Mouse (Mus musculus): ENCODE data around the gene Ip6k2. TPM values are rescaled to one million over a fixed set of nuclear protein-coding genes. Genes with fewer than 3 reads are reported as not detected.

Ip6k2 gene
- polyA plus RNA-seq, 1 experiment = 145 TPM

DNA sequence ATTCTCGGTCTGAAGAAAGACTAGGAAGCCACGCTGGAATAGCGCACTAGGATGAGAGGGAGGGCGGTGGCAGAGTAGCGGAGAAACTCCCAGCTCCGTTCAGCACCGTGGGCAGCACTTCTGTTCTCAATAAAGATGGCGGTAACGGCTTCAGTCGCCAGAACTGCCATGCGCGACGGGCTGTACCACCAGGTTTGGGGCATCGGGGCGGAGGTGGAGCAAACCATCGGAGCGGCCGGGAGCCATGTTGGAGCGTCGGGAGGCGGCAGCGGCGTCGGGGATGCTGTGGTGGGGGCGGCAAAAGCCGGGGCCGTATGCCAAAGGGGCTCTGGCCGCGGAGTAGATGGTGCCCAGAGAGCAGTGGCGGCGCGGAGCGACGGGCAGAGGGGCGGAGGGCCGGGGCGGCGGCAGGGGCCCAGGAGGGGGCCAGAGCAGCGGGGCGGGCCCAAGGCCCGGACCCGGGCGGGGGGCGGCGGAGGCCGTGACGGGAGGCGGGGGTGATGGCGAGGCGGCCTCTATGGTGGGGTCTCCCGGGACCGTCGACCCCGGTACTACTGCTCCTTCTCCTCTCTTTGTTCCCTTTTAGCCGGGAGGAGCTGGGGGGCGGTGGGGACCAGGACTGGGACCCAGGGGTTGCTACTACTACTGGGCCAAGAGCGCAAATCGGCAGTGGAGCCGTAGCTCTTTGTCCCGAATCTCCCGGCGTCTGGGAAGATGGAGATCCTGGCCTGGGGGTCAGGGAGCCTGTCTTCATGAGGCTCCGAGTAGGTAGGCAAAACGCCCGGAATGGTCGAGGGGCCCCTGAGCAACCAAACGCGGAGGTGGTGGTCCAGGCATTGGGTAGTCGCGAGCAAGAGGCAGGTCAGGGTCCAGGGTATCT lies 42.5 kb downstream of the Ip6k2 start, which contains the start of gene Celsr3:
TSS of gene Celsr3 (plus strand) at position 501 of the 880 bp plus-strand sequence.
- TF ChIP-seq POLR2A (IDR thresholded peaks at IDR 0.05; ENCODE audit: extremely low read depth, insufficient read depth, low read length) (peak; percentile 27; the same call in 1 of the 2 replicates), CTCF (IDR thresholded peaks at IDR 0.05; ENCODE audit: extremely low read depth, insufficient read depth, low read length) (no peak)
- H3K27ac ChIP-seq (ENCODE audit: insufficient read depth, low read length) = no peak within 1 kb of the TSS
- H3K4me1 ChIP-seq (ENCODE audit: control insufficient read depth, insufficient read depth, low read length) = no peaks in the 10 kb centered on the region; the same call in none of the 2 replicates
- H3K4me3 ChIP-seq (ENCODE audit: insufficient read depth, low read length) = peak within 1 kb of the TSS; percentile 62

DNA sequence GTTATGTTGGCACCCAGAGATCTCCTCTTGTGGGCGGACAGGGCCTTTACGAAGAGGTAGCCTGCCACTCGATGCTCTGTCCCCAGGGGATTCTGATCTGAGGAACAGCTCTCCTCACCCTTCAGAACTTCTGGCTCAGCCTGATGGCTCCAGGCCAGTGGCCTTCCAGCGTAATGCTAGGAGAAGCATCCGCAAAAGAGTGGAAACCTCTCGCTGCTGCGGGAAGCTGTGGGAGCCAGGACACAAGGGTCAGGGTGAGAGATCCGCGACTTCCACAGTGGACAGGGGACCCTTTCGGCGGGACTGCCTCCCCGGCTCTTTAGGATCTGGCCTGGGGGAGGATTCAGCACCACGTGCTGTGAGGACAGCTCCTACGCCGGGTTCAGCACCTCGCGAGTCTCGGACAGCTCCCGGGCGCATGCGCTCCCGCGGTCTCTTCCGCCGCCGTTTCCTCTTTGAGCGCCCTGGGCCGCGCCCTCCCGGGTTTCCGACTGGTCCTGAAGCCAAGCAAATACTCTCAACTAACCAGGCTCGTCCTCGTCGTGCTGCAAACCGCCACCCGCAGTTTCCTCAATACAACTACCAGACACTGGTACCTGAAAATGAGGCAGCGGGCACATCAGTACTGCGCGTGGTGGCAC lies 43.2 kb downstream of the Ip6k2 start:
- no peak for TF ChIP-seq POLR2A (IDR thresholded peaks at IDR 0.05; ENCODE audit: extremely low read depth, insufficient read depth, low read length)
- TF ChIP-seq CTCF (IDR thresholded peaks at IDR 0.05; ENCODE audit: extremely low read depth, insufficient read depth, low read length) = no peak
- Histone ChIP-seq H3K4me3 (ENCODE audit: insufficient read depth, low read length) (peak overlapping the region; percentile 62), H3K27ac (ENCODE audit: insufficient read depth, low read length) (no peak overlapping the region), H3K4me1 (ENCODE audit: control insufficient read depth, insufficient read depth, low read length) (no peaks in the 10 kb centered on the region; the same call in none of the 2 replicates)

DNA sequence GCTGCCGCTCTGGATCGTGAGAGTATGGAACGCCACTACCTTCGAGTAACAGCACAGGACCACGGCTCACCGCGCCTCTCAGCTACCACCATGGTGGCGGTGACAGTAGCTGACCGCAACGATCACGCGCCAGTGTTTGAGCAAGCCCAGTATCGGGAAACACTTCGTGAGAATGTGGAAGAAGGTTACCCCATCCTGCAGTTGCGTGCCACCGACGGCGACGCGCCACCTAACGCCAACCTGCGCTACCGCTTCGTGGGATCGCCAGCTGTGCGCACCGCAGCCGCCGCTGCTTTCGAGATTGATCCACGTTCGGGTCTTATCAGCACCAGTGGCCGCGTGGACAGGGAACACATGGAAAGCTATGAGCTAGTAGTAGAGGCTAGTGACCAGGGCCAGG lies 43.9 kb downstream of the Ip6k2 start:
- no peaks in the 10 kb centered on the region; the same call in none of the 2 replicates for H3K4me1 ChIP-seq (ENCODE audit: control insufficient read depth, insufficient read depth, low read length)
- TF ChIP-seq POLR2A (IDR thresholded peaks at IDR 0.05; ENCODE audit: extremely low read depth, insufficient read depth, low read length) (no peak), CTCF (IDR thresholded peaks at IDR 0.05; ENCODE audit: extremely low read depth, insufficient read depth, low read length) (no peak)
- no peak overlapping the region for H3K27ac ChIP-seq (ENCODE audit: insufficient read depth, low read length)
- peak overlapping the region; percentile 62; the same call in 1 of the 2 replicates for H3K4me3 ChIP-seq (ENCODE audit: insufficient read depth, low read length)

DNA sequence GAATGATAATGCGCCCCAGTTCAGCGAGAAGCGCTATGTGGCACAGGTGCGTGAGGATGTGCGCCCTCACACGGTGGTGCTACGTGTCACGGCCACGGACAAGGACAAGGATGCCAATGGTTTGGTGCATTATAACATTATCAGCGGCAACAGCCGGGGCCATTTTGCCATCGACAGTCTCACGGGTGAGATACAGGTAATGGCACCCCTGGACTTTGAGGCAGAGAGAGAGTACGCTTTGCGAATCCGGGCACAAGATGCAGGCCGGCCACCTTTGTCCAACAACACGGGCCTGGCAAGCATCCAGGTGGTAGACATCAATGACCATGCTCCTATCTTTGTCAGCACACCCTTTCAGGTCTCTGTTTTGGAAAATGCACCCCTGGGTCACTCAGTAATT lies 44.3 kb downstream of the Ip6k2 start:
- TF ChIP-seq POLR2A (IDR thresholded peaks at IDR 0.05; ENCODE audit: extremely low read depth, insufficient read depth, low read length) (no peak), CTCF (IDR thresholded peaks at IDR 0.05; ENCODE audit: extremely low read depth, insufficient read depth, low read length) (no peak)
- peak overlapping the region; percentile 62; the same call in 1 of the 2 replicates for H3K4me3 ChIP-seq (ENCODE audit: insufficient read depth, low read length)
- no peak overlapping the region for H3K27ac ChIP-seq (ENCODE audit: insufficient read depth, low read length)
- no peaks in the 10 kb centered on the region; the same call in none of the 2 replicates for H3K4me1 ChIP-seq (ENCODE audit: control insufficient read depth, insufficient read depth, low read length)

DNA sequence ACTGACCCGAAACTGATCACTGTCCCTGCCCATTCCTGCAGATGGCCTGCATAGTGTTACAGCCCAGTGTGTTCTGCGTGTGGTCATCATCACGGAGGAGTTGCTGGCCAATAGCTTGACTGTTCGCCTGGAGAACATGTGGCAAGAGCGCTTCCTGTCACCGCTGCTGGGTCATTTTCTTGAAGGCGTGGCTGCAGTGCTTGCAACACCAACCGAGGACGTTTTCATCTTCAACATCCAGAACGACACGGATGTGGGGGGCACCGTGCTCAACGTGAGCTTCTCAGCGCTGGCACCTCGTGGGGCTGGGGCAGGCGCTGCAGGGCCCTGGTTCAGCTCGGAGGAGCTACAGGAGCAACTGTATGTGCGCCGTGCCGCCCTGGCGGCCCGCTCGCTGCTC lies 48.0 kb downstream of the Ip6k2 start:
- H3K4me1 ChIP-seq (ENCODE audit: control insufficient read depth, insufficient read depth, low read length) = no peaks in the 10 kb centered on the region; the same call in none of the 2 replicates
- no peak overlapping the region for H3K4me3 ChIP-seq (ENCODE audit: insufficient read depth, low read length)
- H3K27ac ChIP-seq (ENCODE audit: insufficient read depth, low read length) = no peak overlapping the region
- TF ChIP-seq POLR2A (IDR thresholded peaks at IDR 0.05; ENCODE audit: extremely low read depth, insufficient read depth, low read length) = no peak

DNA sequence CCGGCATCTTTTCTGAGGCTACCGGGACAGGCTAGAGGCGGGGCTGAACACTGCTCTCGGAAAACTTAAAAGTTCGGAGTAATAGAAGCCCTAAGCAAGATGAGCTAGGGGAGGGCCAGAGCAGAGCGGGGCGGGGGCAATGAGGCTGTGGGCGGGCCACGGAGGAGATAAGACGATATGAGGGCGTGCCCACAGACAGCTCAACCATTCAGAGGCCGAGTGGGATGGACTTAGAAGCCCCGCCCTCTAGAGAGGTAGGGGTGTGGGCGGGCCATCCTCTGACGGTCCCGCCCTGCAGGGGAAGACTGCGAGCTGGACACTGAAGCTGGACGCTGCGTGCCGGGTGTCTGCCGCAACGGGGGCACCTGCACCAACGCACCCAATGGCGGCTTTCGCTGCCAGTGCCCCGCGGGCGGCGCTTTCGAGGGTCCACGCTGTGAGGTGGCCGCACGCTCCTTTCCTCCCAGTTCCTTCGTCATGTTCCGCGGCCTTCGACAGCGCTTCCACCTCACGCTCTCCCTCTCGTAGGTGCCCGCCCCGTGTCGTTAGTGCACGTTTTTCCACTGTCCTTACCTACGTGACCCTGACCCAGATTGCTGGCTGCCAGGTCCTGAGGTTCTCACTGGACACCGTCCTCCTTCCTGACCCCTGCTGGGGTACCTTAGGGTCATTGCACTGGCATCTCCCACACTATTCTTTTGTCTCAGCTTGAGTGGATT lies 49.0 kb downstream of the Ip6k2 start:
- no peak for TF ChIP-seq POLR2A (IDR thresholded peaks at IDR 0.05; ENCODE audit: extremely low read depth, insufficient read depth, low read length)
- no peak for TF ChIP-seq CTCF (IDR thresholded peaks at IDR 0.05; ENCODE audit: extremely low read depth, insufficient read depth, low read length)
- Histone ChIP-seq H3K4me3 (ENCODE audit: insufficient read depth, low read length) (no peak overlapping the region), H3K27ac (ENCODE audit: insufficient read depth, low read length) (no peak overlapping the region), H3K4me1 (ENCODE audit: control insufficient read depth, insufficient read depth, low read length) (no peaks in the 10 kb centered on the region; the same call in none of the 2 replicates)

DNA sequence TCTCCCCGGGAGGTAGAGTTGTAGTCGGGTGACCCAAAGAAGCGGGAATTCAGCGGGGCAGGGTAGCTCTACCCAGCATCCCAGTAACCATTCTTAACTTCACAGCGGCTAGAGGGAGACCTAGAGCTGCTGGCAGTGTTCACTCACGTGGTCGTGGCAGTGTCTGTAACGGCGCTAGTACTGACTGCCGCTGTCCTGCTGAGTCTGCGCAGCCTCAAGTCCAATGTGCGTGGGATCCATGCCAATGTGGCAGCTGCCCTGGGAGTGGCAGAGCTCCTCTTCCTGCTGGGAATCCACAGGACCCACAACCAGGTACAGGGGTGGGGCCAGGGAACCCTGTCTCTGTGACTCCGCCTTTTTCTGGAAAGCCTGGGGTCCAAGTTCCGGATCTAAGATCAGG lies 59.4 kb downstream of the Ip6k2 start:
- H3K27ac ChIP-seq (ENCODE audit: insufficient read depth, low read length) = no peak overlapping the region
- no peak overlapping the region for H3K4me3 ChIP-seq (ENCODE audit: insufficient read depth, low read length)

DNA sequence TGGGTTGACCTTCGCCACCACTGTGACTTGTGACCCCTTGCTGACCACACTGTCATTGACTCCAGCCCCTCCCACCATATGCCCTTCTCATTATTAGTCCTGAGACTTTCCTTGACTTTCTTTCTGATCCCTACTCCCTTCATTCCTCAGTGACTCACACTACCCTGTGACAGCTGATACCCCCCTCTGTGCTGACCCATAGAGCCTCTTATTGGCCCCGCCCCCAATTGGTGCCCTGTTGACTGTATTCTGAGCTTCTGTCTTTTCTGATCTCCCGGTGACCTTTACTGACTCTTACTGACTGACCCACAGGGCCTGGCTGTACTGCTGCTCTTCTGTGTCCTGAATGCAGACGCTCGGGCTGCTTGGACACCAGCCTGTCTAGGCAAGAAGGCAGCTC lies 61.8 kb downstream of the Ip6k2 start:
- Histone ChIP-seq H3K4me3 (ENCODE audit: insufficient read depth, low read length) (no peak overlapping the region), H3K27ac (ENCODE audit: insufficient read depth, low read length) (no peak overlapping the region), H3K4me1 (ENCODE audit: control insufficient read depth, insufficient read depth, low read length) (no peaks in the 10 kb centered on the region)
- TF ChIP-seq CTCF (IDR thresholded peaks at IDR 0.05; ENCODE audit: extremely low read depth, insufficient read depth, low read length) (no peak), POLR2A (IDR thresholded peaks at IDR 0.05; ENCODE audit: extremely low read depth, insufficient read depth, low read length) (no peak)

More for the DNA sequence above, 59.4 kb downstream of the Ip6k2 start:
- H3K4me1 ChIP-seq (ENCODE audit: control insufficient read depth, insufficient read depth, low read length) = no peaks in the 10 kb centered on the region
- no peak for TF ChIP-seq POLR2A (IDR thresholded peaks at IDR 0.05; ENCODE audit: extremely low read depth, insufficient read depth, low read length)
- TF ChIP-seq CTCF (IDR thresholded peaks at IDR 0.05; ENCODE audit: extremely low read depth, insufficient read depth, low read length) = peak; percentile 30; the same call in 1 of the 2 replicates

DNA sequence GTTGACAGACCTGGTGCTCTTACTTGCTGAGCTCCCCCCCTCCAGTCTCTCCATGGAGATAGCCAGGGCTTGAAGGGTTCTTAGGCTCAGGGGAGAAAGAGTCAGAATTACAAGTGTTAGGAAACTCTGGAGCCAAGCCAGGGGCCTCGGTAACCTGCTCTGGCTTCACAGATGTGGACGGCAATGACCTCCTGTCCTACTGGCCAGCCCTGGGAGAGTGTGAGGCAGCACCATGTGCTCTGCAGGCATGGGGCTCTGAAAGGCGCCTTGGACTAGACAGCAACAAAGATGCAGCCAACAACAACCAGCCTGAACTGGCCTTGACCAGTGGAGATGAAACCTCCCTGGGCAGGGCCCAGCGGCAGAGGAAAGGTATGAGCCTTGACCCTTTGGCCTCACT lies 63.8 kb downstream of the Ip6k2 start:
- H3K4me1 ChIP-seq (ENCODE audit: control insufficient read depth, insufficient read depth, low read length) = no peaks in the 10 kb centered on the region
- TF ChIP-seq CTCF (IDR thresholded peaks at IDR 0.05; ENCODE audit: extremely low read depth, insufficient read depth, low read length) = no peak
- TF ChIP-seq POLR2A (IDR thresholded peaks at IDR 0.05; ENCODE audit: extremely low read depth, insufficient read depth, low read length) = no peak
- no peak overlapping the region for H3K27ac ChIP-seq (ENCODE audit: insufficient read depth, low read length)
- H3K4me3 ChIP-seq (ENCODE audit: insufficient read depth, low read length) = no peak overlapping the region

All from cortical plate, adult 2 months (tissue).